Mouse (Mus musculus): ENCODE data around the gene Arvcf. TPM values are rescaled to one million over a fixed set of nuclear protein-coding genes. Genes with fewer than 3 reads are reported as not detected.
A peak's percentile ranks its signal among the peaks of the same experiment; 100 is the strongest.

Gene Arvcf
- total and polyA plus RNA-seq, 2 experiments = 14.1 to 18.4 TPM

- Histone ChIP-seq H3K4me1 (ENCODE audit: control insufficient read depth, insufficient read depth, low read length) (peaks cover 8% of the 10 kb centered on the region), H3K9ac (ENCODE audit: low read depth, low read length) (no peak overlapping the region), H3K4me3 (ENCODE audit: insufficient read depth, low read depth, low read length) (no peak overlapping the region), H3K27me3 (ENCODE audit: control insufficient read depth, insufficient read depth, low read length) (no peaks in the 10 kb centered on the region), H3K79me2 (ENCODE audit: control insufficient read depth, insufficient read depth, low read length) (peaks cover 2% of the 10 kb centered on the region; the same call in 1 of the 2 replicates), H3K27ac (replicated peaks; ENCODE audit: insufficient read depth, low read depth, low read length) (0 out of 2 replicates have a peak overlapping the region, but pooled peaks have one; percentile 1), H3K36me3 (ENCODE audit: control insufficient read depth, insufficient read depth, low read length) (no peaks in the 10 kb centered on the region)
- peak; percentile 53 for DNase-seq (ENCODE audit: extremely low read depth, low read depth, low spot score)
- no peak for TF ChIP-seq POLR2A (IDR thresholded peaks at IDR 0.05; ENCODE audit: extremely low read depth, insufficient read depth, low read length)
- no peak for TF ChIP-seq CTCF (IDR thresholded peaks at IDR 0.05; ENCODE audit: low read depth, low read length)
- 31% methylated on average over 7 of the region's 7 CpGs for WGBS
Observed at GRCm38 (mm10) chr16:18376297-18376954, 28.4 kb downstream of the Arvcf start.

DNA sequence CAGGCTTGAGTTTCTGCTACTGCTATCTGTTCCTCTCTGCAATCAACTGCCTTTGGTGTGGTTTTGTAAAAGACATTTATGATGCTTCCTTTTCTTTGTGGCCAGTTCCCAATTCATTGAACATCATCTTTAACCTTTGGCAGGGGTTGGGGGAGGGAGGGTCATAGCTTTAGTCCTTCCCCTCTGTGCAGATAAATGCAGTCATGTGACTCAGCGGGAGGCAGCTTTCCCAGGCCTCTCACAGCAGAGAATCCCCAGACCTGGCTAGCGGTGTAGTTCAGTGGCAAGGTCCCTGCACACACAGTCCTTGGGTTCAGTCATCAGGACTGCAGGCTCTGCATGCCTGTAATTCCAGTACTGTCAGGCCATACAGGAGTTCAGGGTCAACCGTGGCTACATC lies 29.2 kb downstream of the Arvcf start:
- Histone ChIP-seq H3K4me3 (ENCODE audit: insufficient read depth, low read depth, low read length) (no peak overlapping the region), H3K36me3 (ENCODE audit: control insufficient read depth, insufficient read depth, low read length) (no peaks in the 10 kb centered on the region), H3K27me3 (ENCODE audit: control insufficient read depth, insufficient read depth, low read length) (no peaks in the 10 kb centered on the region), H3K79me2 (ENCODE audit: control insufficient read depth, insufficient read depth, low read length) (peaks cover 2% of the 10 kb centered on the region; the same call in 1 of the 2 replicates), H3K4me1 (ENCODE audit: control insufficient read depth, insufficient read depth, low read length) (peaks cover 8% of the 10 kb centered on the region), H3K27ac (replicated peaks; ENCODE audit: insufficient read depth, low read depth, low read length) (no peak overlapping the region), H3K9ac (ENCODE audit: low read depth, low read length) (no peak overlapping the region)
- peak; percentile 75 for DNase-seq (ENCODE audit: extremely low read depth, low read depth, low spot score)
- TF ChIP-seq POLR2A (IDR thresholded peaks at IDR 0.05; ENCODE audit: extremely low read depth, insufficient read depth, low read length) = no peak
- TF ChIP-seq CTCF (IDR thresholded peaks at IDR 0.05; ENCODE audit: low read depth, low read length) = no peak
- 22% methylated on average over 3 of the region's 3 CpGs for WGBS

DNA sequence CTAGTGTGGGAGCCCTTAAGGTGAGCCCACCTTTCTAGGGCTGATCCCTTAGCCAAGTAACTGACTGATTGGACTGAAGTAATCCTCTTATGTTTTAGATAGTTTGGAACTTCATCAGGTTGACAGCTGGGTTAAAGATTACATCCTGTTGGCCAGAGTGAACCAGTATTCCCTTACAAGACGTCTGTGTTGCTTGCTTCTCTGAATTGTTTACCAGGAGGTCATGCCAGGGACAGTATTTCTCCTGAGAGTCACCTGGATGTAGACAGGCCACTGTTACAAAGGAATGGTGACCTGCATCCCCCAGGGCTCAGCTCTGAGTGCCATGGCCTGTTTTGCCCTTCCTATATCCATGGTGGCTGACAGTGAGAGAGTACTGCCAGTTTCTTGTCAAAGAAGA lies 30.5 kb downstream of the Arvcf start:
- TF ChIP-seq POLR2A (IDR thresholded peaks at IDR 0.05; ENCODE audit: extremely low read depth, insufficient read depth, low read length) = no peak
- peaks cover 11% of the 10 kb centered on the region for H3K4me1 ChIP-seq (ENCODE audit: control insufficient read depth, insufficient read depth, low read length)
- H3K27ac ChIP-seq (replicated peaks; ENCODE audit: insufficient read depth, low read depth, low read length) = no peak overlapping the region
- no peaks in the 10 kb centered on the region for H3K36me3 ChIP-seq (ENCODE audit: control insufficient read depth, insufficient read depth, low read length)
- 22% methylated on average over 1 of the region's 1 CpGs for WGBS
- DNase-seq (ENCODE audit: extremely low read depth, low read depth, low spot score) = no peak
- H3K27me3 ChIP-seq (ENCODE audit: control insufficient read depth, insufficient read depth, low read length) = no peaks in the 10 kb centered on the region
- H3K9ac ChIP-seq (ENCODE audit: low read depth, low read length) = no peak overlapping the region
- H3K79me2 ChIP-seq (ENCODE audit: control insufficient read depth, insufficient read depth, low read length) = peaks cover 2% of the 10 kb centered on the region; the same call in 1 of the 2 replicates
- no peak overlapping the region for H3K4me3 ChIP-seq (ENCODE audit: insufficient read depth, low read depth, low read length)

DNA sequence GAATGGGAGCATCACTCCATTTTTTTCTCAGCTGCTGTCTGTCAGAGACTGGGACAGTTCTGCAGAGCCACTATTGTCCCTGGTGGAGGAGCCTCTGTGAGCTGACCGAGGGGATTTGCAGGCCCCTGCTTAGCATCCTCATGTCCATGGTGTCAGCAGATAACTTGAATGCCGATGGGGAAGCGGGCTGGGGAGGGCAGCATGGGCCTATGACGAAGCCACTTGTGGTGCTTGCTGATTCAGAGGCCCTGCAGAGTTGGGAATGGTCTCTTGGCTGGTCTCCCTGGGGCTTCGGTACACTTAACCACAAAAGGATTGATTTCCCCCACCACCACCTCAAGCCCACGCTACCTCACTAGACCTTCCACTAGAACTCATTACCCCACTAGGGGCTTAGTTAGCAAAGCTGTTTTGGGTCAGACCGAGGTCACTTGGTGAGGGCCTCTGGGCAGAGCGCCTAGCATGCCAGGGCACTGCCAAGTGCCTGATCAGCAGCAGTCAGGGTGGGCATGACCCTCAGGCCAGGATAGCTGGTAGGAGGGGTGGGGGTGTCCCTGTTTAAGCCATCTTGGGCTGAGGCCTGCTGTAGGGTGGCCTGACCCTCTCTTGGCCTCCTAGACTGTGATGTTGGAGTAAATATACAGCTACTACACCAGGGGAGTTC lies 31.5 kb downstream of the Arvcf start:
- 91% methylated on average over 8 of the region's 8 CpGs for WGBS
- no peaks in the 10 kb centered on the region for H3K27me3 ChIP-seq (ENCODE audit: control insufficient read depth, insufficient read depth, low read length)
- DNase-seq (ENCODE audit: extremely low read depth, low read depth, low spot score) = no peak
- peaks cover 11% of the 10 kb centered on the region for H3K4me1 ChIP-seq (ENCODE audit: control insufficient read depth, insufficient read depth, low read length)
- peaks cover 2% of the 10 kb centered on the region; the same call in 1 of the 2 replicates for H3K79me2 ChIP-seq (ENCODE audit: control insufficient read depth, insufficient read depth, low read length)
- no peak overlapping the region for H3K9ac ChIP-seq (ENCODE audit: low read depth, low read length)
- no peaks in the 10 kb centered on the region for H3K36me3 ChIP-seq (ENCODE audit: control insufficient read depth, insufficient read depth, low read length)
- no peak overlapping the region for H3K4me3 ChIP-seq (ENCODE audit: insufficient read depth, low read depth, low read length)
- no peak overlapping the region for H3K27ac ChIP-seq (replicated peaks; ENCODE audit: insufficient read depth, low read depth, low read length)
- no peak for TF ChIP-seq CTCF (IDR thresholded peaks at IDR 0.05; ENCODE audit: low read depth, low read length)
- no peak for TF ChIP-seq POLR2A (IDR thresholded peaks at IDR 0.05; ENCODE audit: extremely low read depth, insufficient read depth, low read length)

- H3K4me1 ChIP-seq (ENCODE audit: control insufficient read depth, insufficient read depth, low read length) = peaks cover 11% of the 10 kb centered on the region
- peaks cover 2% of the 10 kb centered on the region; the same call in 1 of the 2 replicates for H3K79me2 ChIP-seq (ENCODE audit: control insufficient read depth, insufficient read depth, low read length)
- H3K9ac ChIP-seq (ENCODE audit: low read depth, low read length) = no peak overlapping the region
- DNase-seq (ENCODE audit: extremely low read depth, low read depth, low spot score) = no peak
- no peak overlapping the region for H3K27ac ChIP-seq (replicated peaks; ENCODE audit: insufficient read depth, low read depth, low read length)
- H3K36me3 ChIP-seq (ENCODE audit: control insufficient read depth, insufficient read depth, low read length) = no peaks in the 10 kb centered on the region
- no peaks in the 10 kb centered on the region for H3K27me3 ChIP-seq (ENCODE audit: control insufficient read depth, insufficient read depth, low read length)
- 92% methylated on average over 6 of the region's 6 CpGs for WGBS
- H3K4me3 ChIP-seq (ENCODE audit: insufficient read depth, low read depth, low read length) = no peak overlapping the region
- TF ChIP-seq POLR2A (IDR thresholded peaks at IDR 0.05; ENCODE audit: extremely low read depth, insufficient read depth, low read length) (no peak), CTCF (IDR thresholded peaks at IDR 0.05; ENCODE audit: low read depth, low read length) (no peak)
Observed at GRCm38 (mm10) chr16:18380495-18381063, 32.6 kb downstream of the Arvcf start.
